Mouse (Mus musculus): ENCODE measurements around the gene 9930021J03Rik.

Gene 9930021J03Rik

GRCm38 (mm10) chr19:29805917-29806785, at the start of gene 9930021J03Rik:
Gene 9930021J03Rik, minus strand, starts transcription at chr19:29805989.
- DNase-seq (ENCODE audit: low read depth in 2 of 2, low spot score in 2 of 2) = peak; percentile 98 to 99

- DNase-seq (ENCODE audit: low read depth in 2 of 2, low spot score in 2 of 2) = no peak
Observed at GRCm38 (mm10) chr19:29853711-29854110, 47.9 kb upstream of the 9930021J03Rik start.

- DNase-seq (ENCODE audit: low read depth in 2 of 2, low spot score in 2 of 2) = no peak
Observed at GRCm38 (mm10) chr19:29851036-29851690, 45.4 kb upstream of the 9930021J03Rik start.

GRCm38 (mm10) chr19:29849924-29850551, 44.2 kb upstream of the 9930021J03Rik start:
- no peak for DNase-seq (ENCODE audit: low read depth in 2 of 2, low spot score in 2 of 2)

GRCm38 (mm10) chr19:29844036-29844661, 38.4 kb upstream of the 9930021J03Rik start:
- no peak for DNase-seq (ENCODE audit: low read depth in 2 of 2, low spot score in 2 of 2)

GRCm38 (mm10) chr19:29843641-29844035, 37.8 kb upstream of the 9930021J03Rik start:
- DNase-seq (ENCODE audit: low read depth in 2 of 2, low spot score in 2 of 2) = no peak

- DNase-seq (ENCODE audit: low read depth in 2 of 2, low spot score in 2 of 2) = no peak
Observed at GRCm38 (mm10) chr19:29842973-29843372, 37.2 kb upstream of the 9930021J03Rik start.

GRCm38 (mm10) chr19:29840642-29841041, 34.9 kb upstream of the 9930021J03Rik start:
- no peak for DNase-seq (ENCODE audit: low read depth in 2 of 2, low spot score in 2 of 2)

- DNase-seq (ENCODE audit: low read depth in 2 of 2, low spot score in 2 of 2) = no peak
Observed at GRCm38 (mm10) chr19:29838636-29839135, 32.9 kb upstream of the 9930021J03Rik start.

- DNase-seq (ENCODE audit: low read depth in 2 of 2, low spot score in 2 of 2) = no peak
Observed at GRCm38 (mm10) chr19:29838171-29838570, 32.4 kb upstream of the 9930021J03Rik start.

- DNase-seq (ENCODE audit: low read depth in 2 of 2, low spot score in 2 of 2) = no peak
Observed at GRCm38 (mm10) chr19:29835364-29836034, 29.7 kb upstream of the 9930021J03Rik start.

- no peak for DNase-seq (ENCODE audit: low read depth in 2 of 2, low spot score in 2 of 2)
Observed at GRCm38 (mm10) chr19:29830911-29831310, 25.1 kb upstream of the 9930021J03Rik start.

GRCm38 (mm10) chr19:29828558-29828957, 22.8 kb upstream of the 9930021J03Rik start:
- no peak for DNase-seq (ENCODE audit: low read depth in 2 of 2, low spot score in 2 of 2)

GRCm38 (mm10) chr19:29826686-29827085, 20.9 kb upstream of the 9930021J03Rik start:
- no peak for DNase-seq (ENCODE audit: low read depth in 2 of 2, low spot score in 2 of 2)

- DNase-seq (ENCODE audit: low read depth in 2 of 2, low spot score in 2 of 2) = no peak
Observed at GRCm38 (mm10) chr19:29825003-29825402, 19.2 kb upstream of the 9930021J03Rik start.

- DNase-seq (ENCODE audit: low read depth in 2 of 2, low spot score in 2 of 2) = peak; percentile 15 to 26
Observed at GRCm38 (mm10) chr19:29824034-29824700, 18.4 kb upstream of the 9930021J03Rik start.

- no peak for DNase-seq (ENCODE audit: low read depth in 2 of 2, low spot score in 2 of 2)
Observed at GRCm38 (mm10) chr19:29823456-29824010, 17.7 kb upstream of the 9930021J03Rik start.

GRCm38 (mm10) chr19:29820966-29821365, 15.2 kb upstream of the 9930021J03Rik start:
- peak; percentile 34 to 50 for DNase-seq (ENCODE audit: low read depth in 2 of 2, low spot score in 2 of 2)

- DNase-seq (ENCODE audit: low read depth in 2 of 2, low spot score in 2 of 2) = peak; percentile 83 to 91
Observed at GRCm38 (mm10) chr19:29812581-29813460, 7.0 kb upstream of the 9930021J03Rik start, which contains the start of gene Ranbp6. Gene Ranbp6, minus strand, starts transcription at chr19:29812974.

Measured in CD8-positive naive resting alpha-beta T cell, adult 2 months (primary cell).